Mouse (Mus musculus) spleen, adult 18-20 months (tissue): ENCODE data around the gene Ntsr2.
A peak's percentile ranks its signal among the peaks of the same experiment; 100 is the strongest.

Source experiments
- DNase-seq, 2 experiments: peaks; one replicate each; pipeline ENCODE4 v3.0.0; 2022; ENCODE audit warnings: mixed read lengths in 2 of 2

Ntsr2 gene

DNA sequence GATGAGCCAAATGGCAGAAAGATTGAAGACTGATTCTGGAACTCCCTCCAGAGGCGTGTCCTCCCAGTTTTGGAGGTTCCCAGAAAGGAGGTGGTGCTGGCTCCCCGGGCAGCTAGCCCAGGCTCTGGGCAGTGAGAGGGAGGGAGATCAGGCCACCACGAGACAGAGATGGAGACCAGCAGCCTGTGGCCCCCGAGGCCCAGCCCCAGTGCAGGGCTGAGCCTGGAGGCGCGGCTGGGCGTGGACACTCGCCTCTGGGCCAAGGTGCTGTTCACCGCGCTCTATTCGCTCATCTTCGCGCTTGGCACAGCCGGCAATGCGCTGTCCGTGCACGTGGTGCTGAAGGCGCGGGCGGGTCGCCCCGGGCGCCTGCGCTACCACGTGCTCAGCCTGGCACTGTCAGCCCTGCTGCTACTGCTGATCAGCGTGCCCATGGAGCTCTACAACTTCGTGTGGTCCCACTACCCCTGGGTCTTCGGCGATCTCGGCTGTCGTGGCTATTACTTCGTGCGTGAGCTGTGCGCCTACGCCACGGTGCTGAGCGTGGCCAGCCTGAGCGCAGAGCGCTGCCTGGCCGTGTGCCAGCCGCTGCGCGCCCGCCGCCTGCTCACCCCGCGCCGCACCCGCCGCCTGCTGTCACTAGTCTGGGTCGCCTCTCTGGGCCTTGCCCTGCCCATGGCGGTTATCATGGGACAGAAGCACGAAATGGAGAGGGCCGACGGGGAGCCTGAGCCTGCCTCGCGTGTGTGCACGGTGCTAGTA lies at the start of gene Ntsr2:
Gene Ntsr2, plus strand, starts transcription at position 51 of the 762 bp plus-strand sequence.
- peak in 1 of 2 experiments; percentile 21 for DNase-seq

DNA sequence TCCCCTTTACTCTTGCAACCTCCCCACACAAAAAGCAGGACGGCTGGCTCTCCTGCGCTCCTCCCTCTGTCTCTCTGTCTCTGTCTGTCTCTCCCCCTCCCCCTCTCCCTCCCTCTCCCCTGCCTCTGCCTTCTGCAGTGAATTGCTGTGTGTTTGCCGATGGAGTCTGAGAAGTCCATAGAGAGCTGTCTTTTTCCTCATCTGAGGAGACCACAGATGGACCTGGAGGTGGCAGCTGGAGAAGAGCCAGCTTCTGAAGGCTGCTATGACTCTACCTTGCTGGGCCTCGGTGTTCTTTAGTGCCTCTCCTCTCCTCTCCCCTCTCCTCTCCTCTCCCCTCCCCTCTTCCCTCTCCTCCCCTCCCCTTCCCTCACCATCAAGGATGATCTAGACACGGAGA lies 47.6 kb upstream of the Ntsr2 start:
- no peak for DNase-seq

DNA sequence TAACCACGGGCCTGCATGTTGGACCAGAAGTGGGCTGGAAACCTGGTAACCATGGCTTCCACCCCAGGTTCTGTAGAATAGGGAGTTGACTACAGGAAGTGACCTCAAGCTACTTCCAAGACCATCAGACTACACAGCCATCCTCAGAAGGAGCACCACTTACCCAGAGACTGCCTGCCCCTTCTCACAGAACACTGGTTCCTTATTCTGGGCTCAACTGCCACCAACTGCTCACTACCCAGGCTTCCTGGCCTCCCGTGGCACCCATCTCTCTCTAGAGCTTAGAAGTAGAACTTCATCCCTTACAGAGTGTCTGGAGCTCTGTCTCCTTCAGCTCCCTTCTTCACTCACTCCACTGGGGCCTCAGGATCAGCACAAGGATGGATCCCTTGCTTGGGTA lies 42.2 kb upstream of the Ntsr2 start, which contains the start of gene Lpin1:
Gene Lpin1, minus strand, starts transcription at position 31 of the 400 bp plus-strand sequence.
- DNase-seq: no peak

DNA sequence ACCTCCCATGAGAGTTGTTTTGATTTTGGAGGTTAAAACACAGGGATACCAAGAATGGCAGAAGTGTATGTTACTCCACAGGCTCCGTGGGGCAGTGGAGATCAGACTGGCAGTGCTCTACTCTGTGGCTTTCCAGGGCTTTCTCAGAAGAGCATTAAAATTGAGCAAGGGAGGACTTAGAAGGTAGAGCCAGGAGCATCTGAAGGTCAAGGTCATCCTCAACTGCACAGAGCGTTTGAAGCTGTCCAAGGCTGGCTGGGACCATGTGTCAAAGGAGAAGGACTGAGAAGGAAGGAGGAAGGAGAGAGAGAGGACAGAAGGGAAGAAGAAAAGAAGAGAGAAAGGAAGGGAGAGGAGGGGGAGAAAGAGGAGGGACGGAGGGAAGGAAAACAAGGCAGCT lies 38.6 kb upstream of the Ntsr2 start:
- DNase-seq: no peak

DNA sequence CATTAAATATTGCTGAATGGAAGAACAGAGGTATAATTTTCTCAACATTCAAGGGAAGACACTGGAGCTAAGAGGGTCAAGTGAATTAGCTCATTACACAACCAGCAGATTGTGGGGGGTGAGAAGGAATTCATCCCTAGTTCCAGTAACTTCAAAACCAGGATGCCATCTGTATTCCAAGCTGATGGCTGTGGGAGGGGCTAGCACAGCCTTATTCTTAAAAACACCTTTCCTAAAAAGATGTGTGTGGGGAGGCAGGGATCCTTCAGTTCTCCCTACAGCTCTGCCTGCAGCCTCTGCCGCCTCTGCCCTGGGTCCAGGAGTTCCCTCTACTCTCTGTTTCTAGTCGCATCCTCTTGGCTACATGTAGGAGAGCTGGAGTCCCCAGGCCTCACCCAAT lies 37.4 kb upstream of the Ntsr2 start:
- no peak for DNase-seq

DNA sequence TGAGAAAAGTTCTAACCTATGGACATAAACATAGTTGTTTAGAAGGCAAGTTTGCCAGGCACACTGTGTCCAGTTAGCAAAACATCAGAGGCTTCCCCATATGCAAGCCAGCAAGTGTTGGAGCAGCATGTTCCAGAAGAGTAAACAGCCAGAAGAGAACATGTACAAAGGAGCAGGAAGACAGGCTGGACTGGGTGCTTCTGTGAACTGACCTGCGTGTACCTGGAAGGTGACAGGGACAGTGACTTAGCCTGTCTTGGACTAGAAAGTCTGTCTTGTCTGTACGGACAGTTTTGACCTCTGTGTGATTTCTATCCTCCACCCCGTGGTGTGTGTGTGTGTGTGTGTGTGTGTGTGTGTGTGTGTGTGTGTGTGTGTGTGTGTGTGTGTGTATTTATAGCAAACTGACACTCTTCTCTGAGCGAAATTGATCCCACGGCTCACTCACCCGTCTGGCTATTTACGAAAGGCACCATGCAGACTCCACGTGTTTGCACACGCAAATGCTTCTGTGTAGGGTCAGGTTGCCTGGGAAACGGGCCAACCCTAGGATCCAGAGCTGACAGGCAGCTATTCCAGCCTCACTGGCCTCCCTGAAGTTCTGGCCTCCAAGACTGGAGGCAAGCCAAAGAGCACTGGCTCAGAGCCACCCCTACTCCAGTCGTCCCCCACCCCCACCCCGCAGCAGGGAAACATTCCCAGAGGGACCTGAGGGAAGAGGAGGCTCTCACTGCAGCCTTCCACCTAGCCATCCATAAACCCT lies 34.5 kb upstream of the Ntsr2 start:
- DNase-seq: peak in 1 of 2 experiments; percentile 9

DNA sequence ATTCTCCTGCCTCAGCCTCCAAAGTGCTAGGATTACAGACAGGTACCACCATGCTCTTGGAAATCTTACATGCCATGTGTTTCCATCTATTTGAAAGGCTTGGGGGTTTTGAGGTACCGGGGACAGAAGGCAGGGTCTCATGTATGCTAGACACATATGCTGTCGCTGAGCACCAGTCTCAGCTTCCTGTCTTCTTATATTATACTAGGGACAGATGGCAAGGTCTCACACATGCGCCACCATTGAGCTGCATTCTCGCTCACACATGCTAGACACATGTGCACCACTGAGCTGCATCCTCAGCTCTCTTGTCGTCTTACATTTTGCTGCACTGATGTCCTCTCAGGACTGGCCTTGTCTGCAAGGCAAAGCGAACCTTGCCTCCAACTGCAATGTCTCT lies 33.7 kb upstream of the Ntsr2 start:
- no peak for DNase-seq

DNA sequence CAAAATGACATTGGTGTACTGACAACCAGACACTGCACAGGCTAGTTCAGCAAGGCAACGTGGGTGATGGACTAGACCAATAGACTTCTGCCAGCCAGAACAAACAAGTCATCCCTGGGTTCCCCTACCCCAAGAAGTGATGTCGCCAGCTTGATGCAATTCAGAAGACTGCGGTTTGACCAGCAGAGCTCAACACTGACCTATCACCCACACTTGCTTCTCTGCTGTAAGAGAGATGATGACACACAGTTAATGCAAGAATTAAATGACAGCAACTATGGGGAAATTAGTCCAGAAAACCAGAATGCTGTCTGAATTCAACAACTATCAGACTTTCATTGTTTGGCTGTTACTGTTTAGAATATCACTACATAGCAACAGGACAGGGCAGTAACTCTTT lies 33.0 kb upstream of the Ntsr2 start:
- no peak for DNase-seq

DNA sequence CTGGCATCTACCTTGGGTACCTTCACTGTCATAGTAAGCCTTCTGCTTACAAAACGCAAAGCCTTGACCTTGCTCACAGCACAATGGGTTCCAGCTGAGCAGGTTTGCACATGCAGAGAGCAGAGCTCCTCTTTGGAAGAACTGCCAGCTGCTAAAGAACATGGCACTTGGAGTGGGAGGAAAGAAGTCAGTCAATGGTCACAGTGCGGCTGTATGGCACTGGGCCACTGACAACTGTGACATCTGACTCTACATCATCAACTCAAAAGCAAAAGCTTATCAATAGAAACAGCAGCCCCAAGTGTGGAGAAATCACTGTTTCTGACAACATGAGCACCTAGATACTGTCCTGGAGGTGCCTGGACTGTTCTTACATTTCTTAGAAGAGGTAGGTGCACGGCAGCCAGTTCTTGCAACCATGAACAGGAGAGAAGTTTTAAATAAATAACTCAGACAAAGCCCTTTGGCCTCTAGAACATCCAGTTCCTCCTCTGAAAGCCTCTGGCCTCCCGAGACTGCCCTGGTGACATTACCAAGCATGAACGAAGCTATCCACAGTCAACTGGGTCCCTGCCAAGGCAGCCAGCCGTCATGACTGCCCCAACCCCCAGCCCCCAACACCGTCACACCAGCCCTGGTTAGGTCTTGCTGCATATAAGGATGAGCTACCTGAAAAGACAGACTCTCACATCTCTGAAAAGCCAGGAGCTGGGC lies 22.9 kb upstream of the Ntsr2 start:
- no peak for DNase-seq

DNA sequence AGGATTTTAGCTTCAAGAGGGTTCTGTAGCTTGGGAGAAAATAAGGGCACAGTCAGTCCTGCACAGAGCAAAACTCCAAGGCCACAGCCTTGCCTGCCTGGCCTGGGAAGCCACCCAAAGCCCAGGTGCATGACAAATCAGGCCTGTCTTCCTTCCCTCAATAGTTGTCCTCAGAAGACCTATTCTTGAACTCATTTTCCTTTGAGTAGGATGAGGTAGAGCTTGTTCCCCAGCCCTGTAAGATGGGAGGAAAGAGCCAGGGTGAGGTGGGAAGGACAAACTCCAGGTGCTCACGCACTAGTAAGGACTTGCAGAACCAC lies 22.4 kb upstream of the Ntsr2 start:
- no peak for DNase-seq

DNA sequence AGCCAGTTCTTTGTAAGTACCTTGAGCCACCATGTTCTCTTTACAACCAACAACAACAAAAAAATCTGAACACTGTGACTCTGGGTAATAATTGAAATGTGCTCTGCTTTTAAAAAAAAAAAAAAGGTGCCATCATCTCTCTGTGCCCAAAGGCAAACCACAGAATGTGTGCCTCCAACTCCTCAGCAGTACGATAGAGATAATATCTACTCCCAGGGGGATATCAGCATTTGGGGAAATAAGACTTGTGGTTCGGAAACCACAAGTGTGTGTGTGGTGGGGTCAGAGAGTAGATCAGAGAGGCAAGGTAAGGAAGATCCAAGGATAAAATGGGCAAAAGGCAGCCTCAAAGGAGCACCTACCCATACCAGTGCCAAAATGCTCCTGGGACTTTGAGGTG lies 21.8 kb upstream of the Ntsr2 start:
- DNase-seq: no peak

DNA sequence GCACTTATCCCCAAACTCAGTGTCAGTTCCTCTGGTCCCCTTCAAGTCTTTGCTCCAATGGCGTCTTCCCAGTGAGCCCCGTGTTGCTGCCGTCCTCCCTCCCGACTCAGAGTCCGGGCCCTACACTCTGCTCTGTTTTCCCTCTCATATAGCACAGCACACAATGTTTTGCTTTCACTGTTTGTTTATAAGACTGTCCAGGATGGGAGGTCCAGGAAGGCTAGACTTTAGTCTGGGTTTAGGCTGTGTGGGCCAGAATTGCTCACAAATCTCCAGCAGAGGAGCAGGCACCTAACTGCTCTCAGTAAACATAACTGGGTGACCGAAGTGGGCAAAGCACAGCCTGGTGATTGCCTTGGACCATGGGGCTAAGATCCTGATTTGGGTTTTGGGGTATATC lies 19.9 kb upstream of the Ntsr2 start:
- DNase-seq: no peak

DNA sequence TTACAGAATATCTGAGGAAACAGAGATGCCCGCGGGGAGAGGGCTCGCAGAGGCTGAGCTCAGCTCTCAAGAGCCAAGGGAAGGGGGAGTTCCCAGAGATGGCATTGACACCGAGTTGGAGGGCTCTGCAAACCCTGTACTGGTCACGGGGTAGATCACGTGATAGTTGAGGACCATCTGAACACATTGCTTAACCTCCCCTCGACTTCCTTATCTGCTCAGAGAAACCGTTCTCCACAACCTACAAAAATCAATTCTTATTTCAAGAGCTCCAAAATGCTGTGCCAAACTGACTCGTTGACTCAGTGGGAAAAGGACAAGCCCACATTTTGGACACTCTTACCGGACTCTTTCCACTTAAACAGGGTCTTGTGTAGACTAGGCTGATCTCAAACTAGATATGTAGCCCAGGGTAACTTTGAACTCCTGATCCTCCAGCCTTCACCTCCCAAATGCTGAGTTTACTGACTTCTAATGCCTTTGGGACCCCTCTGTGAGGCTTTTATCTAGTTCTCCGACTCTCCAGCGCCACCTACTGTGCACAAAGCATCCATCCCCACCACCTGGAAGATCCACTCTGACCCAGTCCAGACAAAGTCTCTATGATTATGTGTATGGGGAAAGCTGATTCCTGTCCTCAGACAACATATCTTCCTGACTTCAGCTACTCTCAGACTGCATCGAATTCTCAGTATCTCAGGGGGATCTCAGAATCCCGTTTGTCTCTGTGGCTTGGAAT lies 18.9 kb upstream of the Ntsr2 start:
- peak in 1 of 2 experiments; percentile 61 for DNase-seq

DNA sequence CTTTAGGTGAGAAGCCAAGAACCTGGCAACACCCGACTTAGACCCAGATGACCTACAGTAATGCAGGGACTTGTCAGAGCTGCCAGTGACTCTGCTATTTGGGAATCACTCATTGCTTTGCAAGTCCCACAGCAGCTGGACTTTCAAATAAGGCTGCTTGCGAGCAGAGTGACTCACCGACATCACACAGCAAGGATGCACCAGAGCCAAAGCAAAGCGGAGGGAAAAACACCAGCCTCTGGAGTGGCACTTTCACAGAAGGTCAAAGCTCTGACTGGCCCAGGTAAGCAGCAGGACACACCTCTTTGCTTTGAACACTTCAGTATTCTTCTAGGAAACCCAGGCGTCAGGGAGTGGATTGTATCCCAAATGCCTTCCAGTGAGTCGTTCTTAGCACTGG lies 17.4 kb upstream of the Ntsr2 start:
- no peak for DNase-seq

DNA sequence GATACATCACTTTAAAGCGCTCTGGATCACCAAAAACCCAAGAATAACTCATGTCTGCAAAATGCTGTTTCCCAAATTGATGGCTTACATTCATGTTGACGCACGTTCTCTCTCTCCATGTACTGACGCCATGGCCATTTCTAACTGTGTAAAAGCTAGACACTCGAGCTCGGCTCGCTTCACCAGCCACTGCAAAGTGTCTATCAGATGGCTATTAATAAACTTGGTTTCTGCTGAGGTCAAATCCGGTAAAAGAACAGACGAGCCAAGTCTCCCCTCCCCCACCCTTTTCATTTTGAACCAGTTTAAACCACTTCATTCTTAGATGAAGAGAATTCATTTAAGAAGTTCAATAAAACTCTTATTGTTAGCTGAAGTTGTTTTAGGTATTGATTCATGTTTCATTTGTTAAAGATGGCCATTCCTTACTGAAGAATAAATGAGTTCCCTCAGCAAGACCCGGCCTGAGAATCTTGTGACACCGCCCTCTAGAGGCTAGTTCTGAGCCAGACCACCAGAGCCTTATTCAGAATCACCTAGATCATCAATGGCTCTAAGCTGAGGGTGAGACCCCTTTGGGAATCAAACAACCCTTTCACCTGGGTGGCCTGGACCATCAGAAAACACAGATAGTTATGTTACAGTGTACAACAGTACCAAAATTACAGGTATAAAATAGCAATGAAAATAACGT lies 14.0 kb upstream of the Ntsr2 start:
- DNase-seq: no peak

DNA sequence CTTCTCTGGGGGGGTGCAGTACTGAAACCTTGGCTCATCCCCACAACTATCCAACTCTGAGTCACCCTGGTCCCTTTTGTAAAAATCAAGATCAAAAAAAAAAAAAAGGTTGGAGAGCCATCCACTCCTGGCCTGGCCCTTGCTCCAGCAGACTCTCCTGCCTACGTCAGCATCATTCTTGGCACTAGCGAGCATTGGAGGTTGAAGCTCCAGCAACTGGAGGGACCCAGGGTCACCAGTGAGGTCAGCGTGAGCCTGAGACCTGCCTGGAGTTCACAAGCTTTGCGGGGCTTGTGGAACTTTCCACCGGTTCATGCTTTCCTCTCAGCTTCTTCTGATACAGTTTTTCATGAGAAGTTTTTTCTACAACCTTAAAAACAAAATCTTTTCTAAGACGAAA lies 13.1 kb upstream of the Ntsr2 start:
- DNase-seq: no peak

DNA sequence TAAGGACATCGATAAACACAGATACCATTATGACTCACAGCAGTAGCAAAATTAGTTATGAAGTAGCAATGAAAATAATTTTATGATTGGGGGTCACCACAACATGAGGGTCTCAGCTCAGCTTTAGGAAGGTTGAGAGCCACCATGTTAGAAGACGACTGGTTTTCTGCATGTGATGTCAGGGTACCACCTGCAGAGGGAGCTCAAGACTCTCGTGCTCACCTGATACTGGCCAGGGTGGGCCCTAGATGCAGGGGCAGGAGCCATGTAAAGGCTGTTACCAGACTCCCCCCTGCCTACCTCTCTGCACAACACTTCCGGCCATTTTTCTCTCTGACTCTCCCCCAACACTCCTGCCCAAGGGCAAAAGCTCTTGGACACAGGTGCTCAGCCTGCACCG lies 11.2 kb upstream of the Ntsr2 start:
- DNase-seq: no peak

DNA sequence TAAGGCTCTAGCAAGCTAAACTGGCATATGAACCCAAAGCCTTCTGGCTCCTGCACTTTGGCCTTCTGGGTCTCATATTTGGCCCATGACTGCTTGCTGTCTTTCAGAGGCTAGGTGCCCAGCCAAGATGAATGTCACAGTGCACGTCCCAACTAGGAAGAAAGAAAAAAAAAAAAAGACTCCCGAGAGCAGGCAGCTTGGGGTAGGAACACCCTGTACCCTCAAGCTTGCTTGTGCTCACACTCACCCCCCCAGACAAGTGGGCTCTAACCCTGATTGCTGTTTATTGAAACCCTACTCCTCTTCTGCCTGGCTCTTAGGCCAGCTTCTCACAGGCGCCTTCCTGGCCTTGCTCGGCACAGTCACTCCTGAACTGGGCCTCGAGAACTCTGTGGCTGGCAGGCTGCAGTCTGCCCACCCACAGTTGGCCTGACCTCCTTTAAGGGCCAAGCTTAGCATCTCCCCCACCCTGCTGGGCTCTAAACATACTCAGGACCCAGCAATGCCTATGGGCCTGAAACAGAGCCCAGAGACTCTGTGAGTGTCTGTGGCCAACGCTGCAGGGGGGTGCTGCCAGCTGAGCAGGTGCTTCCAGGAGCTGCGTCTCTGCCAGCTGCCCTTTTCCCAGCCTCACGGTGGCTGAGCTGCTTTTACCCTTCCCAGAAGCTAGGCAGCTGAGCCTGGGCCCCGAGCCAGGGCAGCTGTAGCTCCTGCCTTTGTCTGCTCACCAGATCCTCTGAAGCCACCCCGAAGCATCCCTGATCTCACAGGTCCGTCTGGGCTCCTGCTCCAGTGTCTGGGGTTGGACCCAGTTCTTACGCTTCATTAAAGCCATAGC lies 9.5 kb upstream of the Ntsr2 start:
- no peak for DNase-seq

DNA sequence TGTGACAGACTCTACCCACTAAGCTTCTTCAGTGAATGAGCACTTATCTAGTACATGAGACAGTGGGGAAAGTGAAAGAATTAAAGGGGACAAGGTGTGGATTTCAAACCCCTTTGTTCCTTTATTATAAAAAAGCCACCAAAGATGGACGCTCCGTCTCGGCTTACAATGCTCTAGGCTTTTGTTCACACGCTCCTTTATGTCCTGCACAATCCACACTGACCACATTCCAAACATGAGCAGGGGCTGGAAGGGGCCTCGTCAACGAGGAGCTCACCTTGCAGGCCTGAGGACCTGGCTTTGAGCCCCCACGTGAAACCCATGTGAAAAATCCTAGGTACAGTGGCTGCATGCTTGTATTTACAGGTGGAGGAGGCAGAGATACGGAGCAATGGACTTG lies 8.5 kb upstream of the Ntsr2 start:
- no peak for DNase-seq

DNA sequence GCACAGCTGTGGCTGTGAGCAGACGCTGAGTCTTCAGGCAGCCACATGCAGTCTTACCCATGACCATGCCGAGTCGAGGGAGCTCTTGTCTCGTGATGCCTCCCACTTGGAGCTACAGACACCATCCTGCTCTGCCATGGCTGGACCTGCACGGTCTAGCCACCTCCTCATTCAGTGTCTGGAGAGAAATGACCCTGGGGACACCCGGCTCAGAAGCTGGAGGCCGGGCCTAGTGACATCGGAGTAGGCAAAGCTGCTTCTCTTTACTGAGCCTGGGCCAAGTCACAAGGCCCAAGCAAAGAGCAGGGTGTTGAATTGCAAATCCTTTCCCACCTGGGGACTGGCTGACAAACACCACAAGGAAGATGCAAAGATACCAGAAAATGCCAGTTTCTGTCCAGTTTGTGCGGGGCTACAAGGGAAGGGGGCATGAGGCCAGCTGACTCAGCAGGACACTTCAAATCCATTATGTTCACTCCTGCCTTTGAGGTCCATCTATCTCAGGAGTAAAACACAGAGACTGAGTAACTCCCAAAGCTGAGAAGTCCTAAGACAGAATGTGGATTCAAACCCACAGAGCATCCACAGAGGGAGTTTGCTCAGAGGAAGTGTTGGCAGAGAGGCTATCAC lies 6.3 kb upstream of the Ntsr2 start:
- DNase-seq: no peak

DNA sequence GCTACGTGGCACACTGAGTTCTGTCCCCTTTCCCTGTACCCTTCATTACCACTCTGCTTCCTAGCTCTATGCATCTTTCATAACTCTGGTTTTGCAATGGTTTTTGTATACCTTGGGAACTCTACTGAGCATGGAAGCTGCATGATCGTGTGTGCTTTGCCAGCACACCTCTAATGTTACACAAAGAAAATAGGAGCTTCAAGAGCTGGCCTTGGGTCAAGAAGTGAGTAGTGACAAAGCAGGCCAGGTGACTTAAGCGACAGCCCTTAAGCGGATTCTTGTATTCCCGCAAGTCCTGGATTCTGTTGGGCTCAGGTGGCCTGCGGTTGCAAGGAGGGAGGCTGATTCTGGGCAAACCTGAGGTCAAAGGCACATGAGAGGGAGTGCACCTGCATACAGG lies 4.9 kb upstream of the Ntsr2 start:
- DNase-seq: no peak
